Mouse (Mus musculus) forebrain, embryonic 16.5 days (tissue): Measurements from ENCODE around the gene Rtl8c. TPM values are rescaled to one million over a fixed set of nuclear protein-coding genes. Genes with fewer than 3 reads are reported as not detected.
"Not testable (repeated sequence)": the region's sequence is repeated elsewhere in the genome, so short reads cannot be mapped to it uniquely, and the experiment has no call there.

Experiments
- ATAC-seq: fragments of 200-750 bp; cut with Nextera tagmentation; 2 replicates; pipeline ENCODE4 v1.8.0; 2017; ENCODE audit warnings: mild to moderate bottlenecking, moderate library complexity
- H3K27ac ChIP-seq: fragments of 300-500 bp; sonication (generic); 2 replicates; pipeline ENCODE4 v1.5.1; 2014; ENCODE audit warnings: low read length, control low read depth
- H3K27me3 ChIP-seq: fragments of 300-500 bp; sonication (generic); replicated peaks from 2 replicates; pipeline ENCODE4 v1.6.1; 2014; ENCODE audit warnings: low read length; ENCODE audit not compliant: control insufficient read depth, insufficient read depth
- H3K36me3 ChIP-seq: fragments of 300-500 bp; sonication (generic); 2 replicates; pipeline ENCODE4 v1.6.1; 2014; ENCODE audit not compliant: control insufficient read depth, insufficient read depth
- H3K4me1 ChIP-seq: fragments of 300-500 bp; sonication (generic); replicated peaks from 2 replicates; pipeline ENCODE4 v1.6.1; 2014; ENCODE audit warnings: low read length; ENCODE audit not compliant: control insufficient read depth, insufficient read depth
- H3K4me2 ChIP-seq: fragments of 300-500 bp; sonication (generic); 2 replicates; pipeline ENCODE4 v1.6.1; 2014; ENCODE audit warnings: mild to moderate bottlenecking, low read length, control low read depth
- H3K4me3 ChIP-seq: fragments of 300-500 bp; sonication (generic); replicated peaks from 2 replicates; pipeline ENCODE4 v1.5.1; 2014; ENCODE audit warnings: mild to moderate bottlenecking, low read length, control low read depth
- H3K9ac ChIP-seq: fragments of 300-500 bp; sonication (generic); replicated peaks from 2 replicates; pipeline ENCODE4 v1.6.1; 2014; ENCODE audit warnings: low read depth, low read length, control low read depth
- H3K9me3 ChIP-seq: fragments of 300-500 bp; sonication (generic); 2 replicates; pipeline ENCODE4 v1.6.1; 2016; ENCODE audit warnings: low read length; ENCODE audit not compliant: control insufficient read depth
- WGBS: fragments of 180-500 bp; shearing (Covaris S2); extraction: QIAGEN DNeasy Blood & Tissue Kit; methylation state at CpG from one replicate; pipeline ENCODE4 v1.1.7; 2014; 5-methylcytosine and 5-hydroxymethylcytosine counted together
- polyA plus RNA-seq: library from polyadenylated mRNA; unstranded; fragments of >200 nt; fragmentation: Nextera tagmentation; extraction: Ambion mirVana; gene quantifications from 2 replicates; pipeline ENCODE4 v1.2.1, GENCODE M21; 2015

Gene Rtl8c
- 87.0 and 116 TPM in 2 replicates for polyA plus RNA-seq

GRCm38 (mm10) chrX:53607242-53608121 is at the start of gene Rtl8c:
Gene Rtl8c, plus strand, starts transcription at chrX:53608032.
- peak; percentile 96 for ATAC-seq
- H3K4me3 ChIP-seq, result peak within 1 kb of the TSS; percentile 55
- H3K9me3 ChIP-seq, result no peaks in the 10 kb centered on the region
- H3K27ac ChIP-seq, result peak within 1 kb of the TSS; percentile 55
- H3K4me2 ChIP-seq, result peak within 1 kb of the TSS; percentile 49
- H3K27me3 ChIP-seq, result no peaks in the 10 kb centered on the region
- H3K9ac ChIP-seq, result peak within 1 kb of the TSS; percentile 62
- H3K36me3 ChIP-seq, result no peaks in the 10 kb centered on the region
- no peaks in the 10 kb centered on the region for H3K4me1 ChIP-seq
- 23% methylated on average over 20 of the region's 20 CpGs for WGBS

DNA sequence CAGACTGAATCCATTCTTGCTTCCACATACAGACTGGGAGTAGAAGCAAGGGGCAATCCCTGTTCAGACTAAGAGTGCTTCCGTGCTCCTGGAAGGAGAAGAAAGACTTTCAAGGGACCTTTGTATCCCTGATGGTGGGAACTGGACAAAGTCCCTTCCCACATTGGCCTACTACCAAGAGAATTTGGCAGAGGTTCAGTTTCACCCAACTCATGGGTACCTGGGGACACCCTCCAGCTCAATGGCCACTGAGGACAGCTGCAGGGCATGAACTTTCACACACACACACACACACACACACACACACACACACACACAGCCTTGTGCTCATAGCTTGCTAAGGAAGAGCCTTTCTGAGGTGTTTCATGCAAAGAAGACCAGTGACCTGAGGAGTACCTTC is 28.5 kb upstream of the Rtl8c start:
- ATAC-seq, result no peak
- no peak overlapping the region for H3K9ac ChIP-seq
- no peak overlapping the region for H3K4me3 ChIP-seq
- WGBS, result 69% methylated on average over 1 of the region's 1 CpGs
- no peak overlapping the region for H3K4me2 ChIP-seq
- no peak overlapping the region for H3K27ac ChIP-seq
- H3K9me3 ChIP-seq, result no peaks in the 10 kb centered on the region
- H3K27me3 ChIP-seq, result no peaks in the 10 kb centered on the region
- H3K36me3 ChIP-seq, result no peaks in the 10 kb centered on the region
- no peaks in the 10 kb centered on the region for H3K4me1 ChIP-seq

DNA sequence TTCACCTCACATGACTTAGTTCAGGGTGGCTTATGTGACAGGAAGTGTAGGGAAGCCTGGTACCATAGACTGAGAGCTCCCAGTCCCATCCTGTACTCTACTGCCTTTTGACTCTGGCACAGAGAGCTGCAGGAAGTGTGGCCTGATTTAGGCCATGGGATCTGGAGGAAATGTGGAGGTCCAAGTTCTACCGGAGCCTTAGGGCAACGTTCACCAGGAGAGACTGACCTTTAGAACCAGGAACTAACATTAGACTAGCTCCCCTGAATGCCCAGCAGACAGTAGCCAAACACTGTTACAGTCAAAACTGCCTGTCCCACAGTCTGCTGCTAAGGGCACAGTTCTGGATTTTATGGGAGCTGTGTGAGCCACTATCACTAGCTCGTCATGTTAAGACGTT is 26.4 kb upstream of the Rtl8c start:
- not testable (repeated sequence) for H3K4me1 ChIP-seq, H3K9me3 ChIP-seq, H3K36me3 ChIP-seq, H3K27ac ChIP-seq, H3K9ac ChIP-seq, H3K4me2 ChIP-seq, H3K4me3 ChIP-seq, ATAC-seq, H3K27me3 ChIP-seq
- WGBS, result 80% methylated on average over 2 of the region's 4 CpGs

DNA sequence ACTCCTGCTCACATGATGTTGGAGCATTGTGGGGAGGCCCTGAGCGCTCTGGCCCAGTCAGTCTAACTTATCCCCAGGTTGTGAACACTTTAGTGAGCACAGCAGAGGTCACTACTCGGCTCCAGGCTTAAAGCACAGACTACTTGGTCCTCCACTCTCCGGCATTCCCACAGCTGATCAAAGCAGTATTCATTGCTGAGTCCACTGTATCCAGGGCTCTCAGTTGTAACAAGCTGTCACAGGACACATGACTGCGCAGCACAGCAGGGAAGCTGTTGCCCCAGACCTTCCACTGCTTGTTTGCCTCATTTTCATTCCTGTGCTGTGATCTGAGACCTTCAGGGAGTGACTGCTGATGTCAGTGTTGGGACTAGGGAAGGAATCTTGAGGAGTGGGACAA is 24.4 kb upstream of the Rtl8c start:
- not testable (repeated sequence) for H3K4me1 ChIP-seq, H3K27me3 ChIP-seq, H3K4me3 ChIP-seq, H3K4me2 ChIP-seq, H3K9me3 ChIP-seq, ATAC-seq, H3K27ac ChIP-seq, H3K36me3 ChIP-seq, H3K9ac ChIP-seq
- WGBS, result 44% methylated on average over 3 of the region's 4 CpGs

DNA sequence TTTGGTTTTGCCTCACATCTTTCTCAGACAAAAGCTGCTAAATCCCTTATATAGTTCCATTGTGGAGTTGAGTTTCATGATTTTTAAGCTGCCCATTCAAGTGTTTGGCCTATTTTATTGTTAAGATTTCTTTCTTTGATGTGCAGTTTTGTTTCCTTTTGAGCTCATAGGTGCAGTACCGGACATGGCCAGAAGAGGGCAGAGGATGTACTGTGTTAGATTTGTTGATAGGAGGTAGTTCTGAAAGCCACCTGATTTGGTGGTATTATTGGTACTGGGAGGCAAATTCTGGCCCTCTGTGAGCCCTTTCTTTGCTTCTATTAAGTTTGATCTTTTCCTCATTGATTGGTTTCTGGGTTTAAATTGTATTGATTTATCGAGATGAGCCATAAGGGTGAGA is 7.8 kb upstream of the Rtl8c start:
- H3K27ac ChIP-seq, H3K9ac ChIP-seq, H3K4me3 ChIP-seq, ATAC-seq, H3K9me3 ChIP-seq, H3K36me3 ChIP-seq, H3K27me3 ChIP-seq, H3K4me1 ChIP-seq, H3K4me2 ChIP-seq: not testable (repeated sequence)
- WGBS, result 52% methylated on average over 2 of the region's 2 CpGs

- not testable (repeated sequence) for H3K4me1 ChIP-seq, H3K27me3 ChIP-seq, H3K36me3 ChIP-seq, H3K4me2 ChIP-seq, H3K27ac ChIP-seq, ATAC-seq, H3K9ac ChIP-seq, H3K4me3 ChIP-seq, H3K9me3 ChIP-seq
- 31% methylated on average over 1 of the region's 1 CpGs for WGBS
These were observed 1.7 kb upstream of the Rtl8c start for GRCm38 (mm10) chrX:53606176-53606575.

DNA sequence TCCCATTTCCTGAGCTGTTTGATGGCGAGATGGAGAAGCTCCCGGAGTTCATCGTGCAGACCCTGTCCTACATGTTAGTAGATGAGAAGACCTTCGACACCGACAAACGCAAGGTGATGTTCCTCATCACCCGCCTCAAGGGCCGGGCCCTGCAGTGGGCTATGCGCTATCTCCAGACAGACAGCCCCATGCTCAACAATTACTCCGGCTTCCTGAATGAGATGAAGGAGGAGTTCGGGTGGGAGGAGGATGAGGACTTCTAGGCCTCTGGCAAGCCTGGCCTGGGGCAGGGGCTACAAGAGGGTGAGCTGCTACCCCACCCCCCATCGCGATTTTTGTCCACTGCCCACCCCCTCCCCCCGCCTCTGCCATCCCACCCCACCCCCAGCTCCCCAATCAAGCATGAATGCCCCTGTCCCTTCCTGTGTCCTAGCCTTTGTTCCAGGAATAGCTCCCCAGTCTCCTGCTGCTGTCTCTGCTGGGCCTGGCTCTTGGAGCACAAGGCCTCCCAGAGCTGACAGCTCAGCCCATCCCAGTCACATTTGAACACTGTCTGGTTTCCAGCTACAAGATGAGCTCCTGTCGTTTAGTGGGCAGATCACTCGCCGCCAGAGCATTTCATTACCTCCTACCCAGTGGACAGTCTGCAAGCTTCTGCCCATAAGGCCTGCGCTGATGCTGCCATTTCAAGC is 436 bp downstream of the Rtl8c start:
- Histone ChIP-seq H3K27ac (peak overlapping the region; percentile 55), H3K9me3 (no peaks in the 10 kb centered on the region), H3K4me1 (no peaks in the 10 kb centered on the region), H3K36me3 (no peaks in the 10 kb centered on the region), H3K9ac (peak overlapping the region; percentile 62), H3K4me3 (peak overlapping the region; percentile 55), H3K4me2 (peak overlapping the region; percentile 49), H3K27me3 (no peaks in the 10 kb centered on the region)
- ATAC-seq, result peak; percentile 34
- 20% methylated on average over 17 of the region's 18 CpGs for WGBS

- H3K27me3 ChIP-seq, H3K4me1 ChIP-seq, ATAC-seq, H3K36me3 ChIP-seq, H3K9me3 ChIP-seq: not testable (repeated sequence)
- WGBS, result 79% methylated on average over 2 of the region's 4 CpGs
- Histone ChIP-seq H3K4me2 (peak within 1 kb of the TSS; percentile 49), H3K4me3 (peak within 1 kb of the TSS; percentile 55), H3K27ac (peak within 1 kb of the TSS; percentile 55), H3K9ac (peak within 1 kb of the TSS; percentile 62)
These were observed 1.0 kb downstream of the Rtl8c start, which contains the start of gene Gm14597 for GRCm38 (mm10) chrX:53608879-53609278. Gene Gm14597, minus strand, starts transcription at chrX:53608979.

DNA sequence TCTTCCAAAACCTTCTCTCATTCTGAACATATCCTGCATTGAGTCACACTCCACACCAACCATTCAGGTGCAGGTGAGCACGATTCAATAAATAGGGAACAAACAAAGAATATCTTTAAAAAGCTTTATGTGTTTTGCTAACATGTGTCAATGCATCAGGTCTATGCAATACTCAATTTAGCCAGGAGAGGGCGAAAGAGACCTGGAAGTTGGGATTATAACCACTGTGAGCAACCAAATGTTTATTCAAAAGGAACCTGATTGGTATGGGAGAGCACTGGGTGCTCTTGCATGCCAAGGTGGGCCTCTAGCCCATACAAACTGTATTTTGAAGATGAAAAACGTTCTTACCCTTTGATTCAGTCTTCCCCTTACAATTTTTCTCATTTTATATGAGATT is 2.7 kb downstream of the Rtl8c start:
- Histone ChIP-seq H3K36me3 (no peaks in the 10 kb centered on the region), H3K9me3 (no peaks in the 10 kb centered on the region), H3K4me2 (no peak overlapping the region), H3K27me3 (no peaks in the 10 kb centered on the region), H3K27ac (no peak overlapping the region), H3K4me3 (no peak overlapping the region), H3K9ac (no peak overlapping the region), H3K4me1 (no peaks in the 10 kb centered on the region)
- ATAC-seq, result 0 out of 2 replicates have a peak, but pooled peaks have one; percentile 30
- 5% methylated on average over 3 of the region's 3 CpGs for WGBS
